Mouse (Mus musculus): ENCODE measurements around the gene Gm6309. TPM values are rescaled to one million over a fixed set of nuclear protein-coding genes. Genes with fewer than 3 reads are reported as not detected.

Gene Gm6309
- polyA plus RNA-seq (2017; shearing (Covaris generic)): not detected

GRCm38 (mm10) chr5:146170621-146171020, at the start of gene Gm6309:
Gm6309 (minus strand) TSS chr5:146170721.

GRCm38 (mm10) chr5:146185204-146185603, 14.7 kb upstream of the Gm6309 start, which contains the start of gene 1700001J03Rik:
1700001J03Rik (minus strand) TSS chr5:146185304.

GRCm38 (mm10) chr5:146160439-146160838, 10.1 kb downstream of the Gm6309 start, which contains the start of gene Gm5565:
Gm5565 (minus strand) TSS chr5:146160539.

Other genes with a start within 250 kb of the Gm6309 start
- gene Cyp3a25, start 161.1 kb downstream of the Gm6309 start, polyA plus RNA-seq (2017; shearing (Covaris generic)): not detected
- not detected for gene Cyp3a59, start 91.5 kb downstream of the Gm6309 start, polyA plus RNA-seq (2017; shearing (Covaris generic))
- not detected for gene Gm5565, start 10.2 kb downstream of the Gm6309 start, polyA plus RNA-seq (2017; shearing (Covaris generic))
- 0.51 TPM for gene 1700001J03Rik, start 14.6 kb upstream of the Gm6309 start, polyA plus RNA-seq (2017; shearing (Covaris generic))
- gene Rnf6, start 50.8 kb upstream of the Gm6309 start, polyA plus RNA-seq (2017; shearing (Covaris generic)): 72.1 TPM
- gene Cdk8, start 60.5 kb upstream of the Gm6309 start, polyA plus RNA-seq (2017; shearing (Covaris generic)): 16.5 TPM
- gene Wasf3, start 214.3 kb upstream of the Gm6309 start, polyA plus RNA-seq (2017; shearing (Covaris generic)): not detected

Data from CD4-positive, CD25-positive, alpha-beta regulatory T cell (primary cell).